Mouse (Mus musculus) embryonic fibroblast, embryonic 13.5 days (primary cell): ENCODE data around the gene Zan.

Experiments used
- CTCF ChIP-seq: IDR thresholded peaks from 2 replicates; pipeline ENCODE4 v1.5.1; 2011; ENCODE audit warnings: mild to moderate bottlenecking, control low read depth, low read length, moderate library complexity, borderline replicate concordance; ENCODE audit not compliant: insufficient read depth
- POLR2A ChIP-seq: IDR thresholded peaks from 2 replicates; pipeline ENCODE4 v1.6.1; 2011; ENCODE audit warnings: low read depth, mild to moderate bottlenecking, control low read depth, low read length, moderate library complexity

DNA sequence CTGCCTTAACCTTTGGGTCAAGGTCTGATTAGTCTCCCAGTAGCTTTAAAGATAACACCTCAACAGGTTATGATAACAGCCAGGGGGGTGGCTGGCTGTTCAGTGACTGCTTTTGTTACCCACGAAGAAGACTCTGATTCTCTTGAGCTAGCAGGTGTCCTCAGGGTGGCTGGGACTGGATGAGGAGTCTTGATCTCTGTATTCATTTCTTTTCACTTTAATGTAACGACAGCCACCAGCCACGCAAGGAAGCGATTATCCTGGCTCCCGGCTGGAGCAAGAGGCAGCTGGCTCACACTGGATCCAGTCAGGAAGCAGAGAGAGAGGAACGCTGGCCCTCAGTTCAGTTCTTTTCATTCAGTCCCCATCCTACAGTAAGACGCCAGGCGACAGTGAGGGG is 139.7 kb downstream of the Zan start:
- TF ChIP-seq CTCF: no peak
- no peak for TF ChIP-seq POLR2A
